Mouse (Mus musculus): Measurements from ENCODE around the gene Dok3.

GRCm38 (mm10) chr13:55484520-55485088 lies 44.5 kb downstream of the Dok3 start:
- TF ChIP-seq CTCF (IDR thresholded peaks at IDR 0.05; ENCODE audit: low read depth) (no peak), EP300 (IDR thresholded peaks at IDR 0.05; ENCODE audit: low read depth) (no peak)

Data from liver, postnatal 0 days (tissue).